Mouse (Mus musculus): ENCODE data around the gene Speg. TPM values are rescaled to one million over a fixed set of nuclear protein-coding genes. Genes with fewer than 3 reads are reported as not detected.
A peak's percentile ranks its signal among the peaks of the same experiment; 100 is the strongest.

The Speg gene
- polyA plus RNA-seq, 1 experiment: 5.7 TPM

DNA sequence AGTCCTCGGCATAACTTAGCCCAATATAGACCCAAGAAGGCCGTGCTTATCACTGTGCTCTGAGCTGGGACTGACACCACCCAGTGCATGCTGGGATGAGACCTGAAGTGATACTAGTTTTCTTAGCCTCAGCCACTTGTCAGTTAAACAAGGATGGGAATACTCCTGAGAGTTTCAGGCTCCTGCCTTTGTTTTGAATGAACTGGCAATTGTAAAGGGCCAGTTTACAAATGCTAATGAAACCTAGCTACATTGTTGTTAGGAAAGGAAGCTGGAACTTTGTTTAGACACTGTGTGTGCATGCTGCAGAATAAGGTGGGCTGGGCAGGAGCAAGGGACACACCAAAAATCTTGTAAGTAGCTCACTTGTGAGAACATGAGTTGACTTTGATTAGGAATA, 5.9 kb downstream of the Speg start:
- H3K4me1 ChIP-seq (ENCODE audit: control insufficient read depth, insufficient read depth, insufficient read length, low read length): no peaks in the 10 kb centered on the region
- H3K4me3 ChIP-seq (ENCODE audit: insufficient read depth, low read depth, low read length): no peak overlapping the region
- H3K27ac ChIP-seq (replicated peaks; ENCODE audit: low read depth, low read length): no peak overlapping the region

DNA sequence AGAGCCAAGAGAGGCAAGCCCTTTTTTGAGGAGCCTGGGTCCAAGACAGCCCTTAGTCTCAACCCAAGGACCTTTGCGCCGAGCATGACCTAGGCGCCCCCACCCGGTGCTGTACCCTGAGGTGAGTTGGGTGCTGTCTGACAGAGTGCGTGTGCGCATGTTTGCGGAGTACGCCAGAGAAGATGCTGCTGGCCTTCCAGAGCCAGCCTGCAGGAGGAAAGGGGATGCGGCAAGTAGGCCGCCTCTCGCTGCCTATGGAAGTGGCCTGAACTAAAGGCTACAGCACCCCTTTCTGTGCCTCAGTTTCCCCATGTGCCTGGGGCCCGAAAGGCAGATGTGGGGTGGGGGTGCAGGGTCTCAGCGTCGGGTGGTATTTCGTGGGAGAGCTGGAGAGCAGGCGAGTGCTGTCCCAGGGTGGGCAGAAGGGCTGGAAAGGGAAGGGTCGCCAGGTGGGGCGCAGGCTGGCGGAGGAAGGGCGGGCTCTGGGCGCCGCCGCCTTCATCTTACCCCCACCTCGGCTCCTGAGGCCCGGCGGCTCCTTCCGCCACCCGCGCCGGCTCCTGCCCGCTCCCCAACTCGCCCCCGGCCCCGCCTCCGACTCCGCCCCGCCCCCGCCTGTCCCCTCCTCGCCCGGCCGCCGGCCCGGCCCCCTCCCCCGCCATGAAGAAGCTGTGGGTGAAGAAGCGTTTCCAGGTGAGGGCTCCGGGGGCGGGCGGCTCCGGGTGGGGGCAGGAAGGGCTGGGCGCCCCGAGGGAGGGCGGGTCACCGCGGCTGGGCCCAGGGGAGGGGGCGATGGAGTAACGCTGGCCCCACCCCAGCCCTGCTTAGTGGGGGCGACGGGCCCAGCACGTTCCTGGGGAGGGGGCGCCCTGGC, 6.6 kb downstream of the Speg start:
- Histone ChIP-seq H3K27ac (replicated peaks; ENCODE audit: low read depth, low read length) (no peak overlapping the region), H3K4me3 (ENCODE audit: insufficient read depth, low read depth, low read length) (peak overlapping the region; percentile 50), H3K4me1 (ENCODE audit: control insufficient read depth, insufficient read depth, insufficient read length, low read length) (no peaks in the 10 kb centered on the region)

DNA sequence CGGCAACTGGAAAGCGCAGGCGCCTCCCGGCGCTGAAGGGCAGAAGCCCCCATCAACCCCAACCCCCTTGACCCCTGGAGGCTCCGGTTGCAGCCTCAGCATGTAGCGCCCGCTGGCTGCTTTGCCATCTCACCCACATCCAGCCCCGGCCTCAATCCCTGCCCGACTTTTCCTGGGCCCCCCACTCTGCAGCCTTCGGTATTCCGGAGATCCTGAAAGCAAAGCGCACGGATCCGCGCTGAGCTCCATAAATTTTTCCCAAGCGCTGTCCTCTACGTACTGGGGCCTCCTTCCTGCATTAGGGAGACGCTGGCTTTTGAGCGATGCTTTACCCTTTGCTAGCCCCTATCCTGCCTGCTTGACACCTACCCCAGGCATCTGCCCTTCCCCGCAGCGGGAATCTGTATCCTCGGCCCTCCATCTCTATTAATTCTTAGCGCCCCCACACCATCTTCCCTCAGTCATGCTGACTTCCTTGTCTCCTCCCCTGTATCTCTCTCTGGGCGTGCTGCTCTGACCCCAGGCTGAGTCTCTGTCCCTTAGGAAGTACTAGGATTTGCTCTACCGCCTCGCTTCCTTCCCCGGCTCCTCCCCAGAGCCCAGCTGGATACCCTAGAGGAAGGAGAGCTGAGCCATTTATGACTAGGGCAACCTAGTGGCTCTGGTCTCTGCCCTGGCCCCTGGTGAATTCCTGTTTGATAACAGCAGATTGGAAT, 7.4 kb downstream of the Speg start:
- Histone ChIP-seq H3K27ac (replicated peaks; ENCODE audit: low read depth, low read length) (no peak overlapping the region; the same call in 1 of the 2 replicates), H3K4me1 (ENCODE audit: control insufficient read depth, insufficient read depth, insufficient read length, low read length) (no peaks in the 10 kb centered on the region), H3K4me3 (ENCODE audit: insufficient read depth, low read depth, low read length) (peak overlapping the region; percentile 50)

DNA sequence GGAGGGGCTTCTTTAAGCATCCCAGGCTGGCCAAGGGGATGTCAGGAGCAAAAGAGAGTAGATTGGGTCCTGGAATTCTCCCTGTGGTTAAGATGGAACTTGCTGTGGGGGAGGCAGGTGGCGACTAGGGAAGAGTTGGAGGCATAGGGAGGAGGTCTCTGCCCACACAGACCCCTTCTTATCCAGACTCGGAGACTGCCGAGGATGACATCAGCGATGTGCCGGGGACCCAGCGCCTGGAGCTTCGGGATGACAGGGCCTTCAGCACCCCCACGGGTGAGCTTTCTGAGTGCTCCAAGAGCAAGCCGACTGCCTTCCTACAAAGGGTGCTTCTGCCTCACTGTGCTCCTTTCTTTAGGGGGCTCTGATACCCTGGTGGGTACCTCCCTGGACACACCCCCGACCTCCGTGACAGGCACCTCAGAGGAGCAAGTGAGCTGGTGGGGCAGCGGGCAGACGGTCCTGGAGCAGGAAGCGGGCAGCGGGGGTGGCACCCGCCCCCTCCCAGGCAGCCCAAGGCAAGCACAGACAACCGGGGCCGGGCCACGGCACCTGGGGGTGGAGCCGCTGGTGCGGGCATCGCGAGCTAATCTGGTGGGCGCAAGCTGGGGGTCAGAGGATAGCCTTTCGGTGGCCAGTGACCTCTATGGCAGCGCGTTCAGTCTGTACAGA, 9.5 kb downstream of the Speg start:
- Histone ChIP-seq H3K4me1 (ENCODE audit: control insufficient read depth, insufficient read depth, insufficient read length, low read length) (no peaks in the 10 kb centered on the region), H3K27ac (replicated peaks; ENCODE audit: low read depth, low read length) (no peak overlapping the region), H3K4me3 (ENCODE audit: insufficient read depth, low read depth, low read length) (no peak overlapping the region)

DNA sequence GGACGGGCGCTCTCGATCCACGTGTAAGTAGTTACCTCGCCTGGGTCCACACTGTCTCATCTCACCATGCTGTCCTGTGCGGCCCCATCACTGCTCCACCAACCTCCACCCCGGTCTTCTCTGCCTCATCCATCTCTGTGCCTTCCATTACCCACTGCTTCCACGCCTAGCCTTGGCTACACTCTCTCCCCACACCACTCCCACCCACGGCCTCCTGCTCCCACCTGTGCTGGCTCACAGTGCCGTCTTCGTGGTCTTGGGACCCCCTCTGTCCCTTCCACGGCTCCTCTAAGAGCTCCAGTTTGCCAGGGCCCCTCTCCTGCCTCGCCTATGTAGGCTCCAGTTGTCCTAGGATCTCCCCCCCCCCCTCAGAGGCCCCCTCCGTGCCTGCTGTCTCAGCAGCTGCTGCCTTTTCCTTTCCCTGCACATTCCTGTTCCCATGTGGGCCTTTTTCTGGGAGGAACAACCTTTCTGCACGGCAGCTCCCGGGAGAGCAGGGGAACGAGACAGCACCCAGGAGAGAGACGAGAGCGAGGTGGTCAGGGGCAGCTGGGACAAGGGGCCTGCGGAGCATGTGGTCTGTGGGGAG, 10.1 kb downstream of the Speg start:
- no peaks in the 10 kb centered on the region for H3K4me1 ChIP-seq (ENCODE audit: control insufficient read depth, insufficient read depth, insufficient read length, low read length)
- H3K27ac ChIP-seq (replicated peaks; ENCODE audit: low read depth, low read length): no peak overlapping the region

DNA sequence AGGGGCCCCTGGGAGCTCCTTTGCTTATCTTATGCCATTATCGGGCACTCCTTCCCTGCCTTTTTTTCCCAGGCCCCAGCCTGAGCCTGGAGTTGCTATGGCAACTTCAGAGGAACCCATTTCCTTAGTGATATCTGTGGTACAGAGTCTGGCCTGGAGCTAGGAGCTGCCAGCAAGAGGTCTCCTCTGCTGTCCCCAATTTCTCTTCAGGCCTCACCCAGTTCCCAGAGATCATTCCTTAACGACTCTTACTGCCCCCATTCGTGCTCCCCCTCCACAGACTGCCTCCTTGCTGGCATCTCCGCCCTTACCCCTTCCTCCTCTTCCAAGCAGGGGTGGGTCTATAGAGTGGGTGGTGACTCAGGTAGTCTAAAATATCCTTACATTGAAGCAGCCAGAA, 11.1 kb downstream of the Speg start:
- Histone ChIP-seq H3K4me1 (ENCODE audit: control insufficient read depth, insufficient read depth, insufficient read length, low read length) (no peaks in the 10 kb centered on the region), H3K27ac (replicated peaks; ENCODE audit: low read depth, low read length) (no peak overlapping the region), H3K4me3 (ENCODE audit: insufficient read depth, low read depth, low read length) (no peak overlapping the region)

More for the DNA sequence above, 10.1 kb downstream of the Speg start:
- H3K4me3 ChIP-seq (ENCODE audit: insufficient read depth, low read depth, low read length): no peak overlapping the region

DNA sequence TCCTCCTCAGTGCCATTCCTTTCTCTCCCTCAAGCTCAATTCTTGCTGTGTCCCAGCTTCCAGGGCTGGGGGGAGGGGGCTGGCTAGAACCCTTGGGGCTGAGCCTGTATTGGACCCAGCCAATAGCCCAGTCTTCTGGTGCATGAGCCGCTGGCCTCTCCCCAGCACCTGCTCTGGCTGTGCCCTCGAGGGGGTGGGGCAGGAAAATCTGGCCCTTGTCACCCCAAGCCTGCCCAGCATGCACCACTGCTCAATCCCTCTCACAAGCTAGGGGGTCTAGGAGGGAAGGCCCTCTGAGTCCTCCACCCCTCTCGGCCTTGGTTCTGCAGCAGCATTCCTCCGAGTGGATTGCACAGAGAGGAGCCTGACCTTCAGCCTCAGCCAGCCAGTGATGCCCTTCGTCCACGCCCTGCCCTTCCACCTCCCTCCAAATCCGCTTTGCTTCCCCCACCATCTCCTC, 12.4 kb downstream of the Speg start:
- no peaks in the 10 kb centered on the region for H3K4me1 ChIP-seq (ENCODE audit: control insufficient read depth, insufficient read depth, insufficient read length, low read length)

DNA sequence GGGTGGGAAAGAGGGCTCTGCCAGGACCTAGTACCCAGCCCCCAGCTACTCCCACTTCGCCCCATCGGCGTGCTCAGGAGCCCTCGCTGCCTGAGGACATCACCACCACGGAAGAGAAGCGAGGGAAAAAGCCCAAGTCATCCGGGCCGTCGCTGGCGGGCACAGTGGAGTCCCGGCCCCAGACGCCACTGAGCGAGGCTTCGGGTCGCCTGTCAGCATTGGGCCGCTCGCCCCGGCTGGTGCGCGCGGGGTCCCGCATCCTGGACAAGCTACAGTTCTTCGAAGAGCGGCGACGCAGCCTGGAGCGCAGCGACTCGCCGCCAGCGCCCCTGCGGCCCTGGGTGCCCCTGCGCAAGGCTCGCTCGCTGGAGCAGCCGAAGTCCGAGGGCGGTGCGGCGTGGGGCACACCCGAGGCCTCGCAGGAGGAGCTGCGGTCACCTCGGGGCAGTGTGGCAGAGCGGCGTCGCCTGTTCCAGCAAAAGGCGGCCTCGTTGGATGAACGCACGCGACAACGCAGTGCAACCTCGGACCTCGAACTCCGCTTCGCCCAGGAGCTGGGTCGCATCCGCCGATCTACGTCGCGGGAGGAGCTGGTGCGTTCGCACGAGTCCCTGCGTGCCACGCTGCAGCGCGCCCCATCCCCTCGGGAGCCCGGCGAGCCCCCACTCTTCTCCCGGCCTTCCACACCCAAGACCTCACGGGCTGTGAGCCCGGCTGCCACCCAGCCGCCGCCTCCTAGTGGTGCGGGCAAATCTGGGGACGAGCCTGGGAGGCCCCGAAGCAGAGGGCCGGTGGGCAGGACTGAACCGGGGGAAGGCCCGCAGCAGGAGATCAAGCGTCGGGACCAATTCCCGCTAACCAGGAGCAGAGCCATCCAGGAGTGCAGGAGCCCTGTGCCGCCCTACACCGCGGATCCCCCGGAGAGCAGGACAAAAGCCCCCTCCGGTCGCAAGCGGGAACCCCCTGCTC, 13.1 kb downstream of the Speg start:
- Histone ChIP-seq H3K4me3 (ENCODE audit: insufficient read depth, low read depth, low read length) (no peak overlapping the region), H3K27ac (replicated peaks; ENCODE audit: low read depth, low read length) (no peak overlapping the region), H3K4me1 (ENCODE audit: control insufficient read depth, insufficient read depth, insufficient read length, low read length) (no peaks in the 10 kb centered on the region)

More for the DNA sequence above, 12.4 kb downstream of the Speg start:
- H3K27ac ChIP-seq (replicated peaks; ENCODE audit: low read depth, low read length): no peak overlapping the region
- H3K4me3 ChIP-seq (ENCODE audit: insufficient read depth, low read depth, low read length): no peak overlapping the region

DNA sequence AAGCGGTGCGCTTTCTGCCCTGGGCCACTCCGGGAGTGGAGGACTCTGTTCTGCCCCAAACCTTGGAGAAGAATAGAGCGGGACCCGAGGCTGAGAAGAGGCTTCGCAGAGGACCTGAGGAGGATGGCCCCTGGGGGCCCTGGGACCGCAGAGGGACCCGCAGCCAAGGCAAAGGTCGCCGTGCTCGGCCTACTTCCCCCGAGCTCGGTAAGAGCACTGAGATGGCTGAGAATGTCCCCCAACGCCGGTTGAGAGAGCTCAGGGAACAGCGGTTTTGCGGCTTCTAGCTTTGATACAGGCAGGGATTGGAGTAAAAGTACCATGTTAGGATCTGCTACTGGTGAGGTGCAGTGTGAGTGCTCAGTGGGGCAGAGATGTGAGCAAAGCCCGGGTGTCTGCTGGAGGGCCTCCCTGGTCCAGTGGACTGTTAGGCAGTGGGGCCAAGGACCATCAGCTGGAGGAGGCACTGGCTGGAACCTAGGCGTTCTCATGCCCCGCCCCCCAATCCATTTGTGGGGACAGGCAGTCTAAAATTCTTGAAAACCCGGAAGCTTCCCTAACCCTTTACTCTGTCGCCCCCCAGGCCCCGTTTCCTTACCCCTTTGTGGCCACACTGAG, 13.9 kb downstream of the Speg start:
- Histone ChIP-seq H3K27ac (replicated peaks; ENCODE audit: low read depth, low read length) (no peak overlapping the region), H3K4me3 (ENCODE audit: insufficient read depth, low read depth, low read length) (no peak overlapping the region), H3K4me1 (ENCODE audit: control insufficient read depth, insufficient read depth, insufficient read length, low read length) (no peaks in the 10 kb centered on the region)

DNA sequence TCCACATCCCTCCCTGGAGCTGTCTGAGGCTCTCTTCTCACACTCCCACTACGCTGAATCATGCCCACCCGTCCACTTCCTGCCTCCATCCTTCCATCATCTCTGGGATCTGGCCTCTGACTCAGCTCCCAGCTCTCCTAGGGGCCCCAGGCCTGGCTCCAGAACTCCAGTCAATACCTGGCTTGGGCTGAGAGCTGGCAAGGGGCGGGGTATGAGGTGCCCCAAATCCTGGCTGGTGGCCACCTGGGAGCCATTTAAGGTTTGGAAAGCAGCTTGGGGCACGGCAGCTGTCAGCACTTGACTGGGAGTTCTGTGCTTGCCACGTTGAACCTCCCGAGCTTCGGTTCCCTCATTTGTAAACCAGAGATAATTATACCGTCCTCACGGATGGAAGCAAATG, 18.0 kb downstream of the Speg start:
- no peaks in the 10 kb centered on the region for H3K4me1 ChIP-seq (ENCODE audit: control insufficient read depth, insufficient read depth, insufficient read length, low read length)
- H3K4me3 ChIP-seq (ENCODE audit: insufficient read depth, low read depth, low read length): no peak overlapping the region
- no peak overlapping the region for H3K27ac ChIP-seq (replicated peaks; ENCODE audit: low read depth, low read length)

DNA sequence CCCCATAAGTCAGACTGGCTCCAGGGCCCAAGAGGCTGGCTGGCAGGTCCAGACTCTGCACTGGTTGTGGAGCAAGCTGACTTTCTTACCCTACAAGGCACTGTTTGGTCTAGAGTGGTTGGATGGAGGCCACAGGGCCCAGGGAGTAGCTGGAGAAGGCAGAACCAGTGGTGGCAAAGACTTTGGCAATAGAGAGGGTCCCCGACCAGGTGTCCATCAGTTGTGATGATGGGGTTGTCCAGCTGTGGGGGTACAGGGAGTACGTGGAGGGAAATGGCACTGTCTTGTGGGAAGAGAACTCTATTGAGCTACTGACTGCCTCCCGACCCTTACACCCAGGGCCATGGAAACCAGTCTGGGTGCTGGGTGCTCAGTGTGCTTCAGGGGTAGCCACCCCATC, 18.7 kb downstream of the Speg start:
- no peak overlapping the region for H3K4me3 ChIP-seq (ENCODE audit: insufficient read depth, low read depth, low read length)
- H3K27ac ChIP-seq (replicated peaks; ENCODE audit: low read depth, low read length): no peak overlapping the region
- no peaks in the 10 kb centered on the region for H3K4me1 ChIP-seq (ENCODE audit: control insufficient read depth, insufficient read depth, insufficient read length, low read length)

DNA sequence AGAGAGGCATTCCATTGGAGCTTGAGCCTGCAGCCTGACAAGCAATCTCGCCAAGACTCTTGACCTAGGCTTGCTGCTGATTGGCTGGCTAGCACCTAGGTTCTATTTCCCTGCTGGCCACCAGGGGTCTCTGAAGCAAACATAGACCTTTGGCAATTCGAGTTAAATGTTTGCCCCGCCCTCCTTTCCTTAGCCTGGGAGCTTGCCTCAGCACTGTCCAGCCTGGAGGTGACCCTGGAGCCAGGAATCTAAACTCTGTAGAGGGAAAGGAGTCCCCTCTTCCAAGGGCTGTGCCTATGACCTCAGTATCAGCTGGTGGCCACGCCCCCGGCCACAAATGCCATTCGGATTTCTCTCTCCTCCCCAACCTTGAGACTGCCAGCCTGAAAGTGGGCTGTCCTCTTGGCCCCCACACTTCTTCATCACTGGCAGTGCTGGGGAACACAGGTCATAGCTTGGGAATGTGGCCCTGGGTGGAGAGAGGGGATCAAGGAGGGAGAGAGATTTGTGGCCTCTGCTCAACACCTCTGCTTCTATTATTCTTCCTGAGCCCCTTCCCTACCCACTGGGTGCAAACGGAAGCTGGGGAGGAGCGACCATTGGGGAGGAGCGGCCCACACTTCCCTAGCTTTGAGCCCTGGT, 23.8 kb downstream of the Speg start:
- H3K27ac ChIP-seq (replicated peaks; ENCODE audit: low read depth, low read length): peak overlapping the region; percentile 2; the same call in 1 of the 2 replicates
- H3K4me3 ChIP-seq (ENCODE audit: insufficient read depth, low read depth, low read length): no peak overlapping the region
- H3K4me1 ChIP-seq (ENCODE audit: control insufficient read depth, insufficient read depth, insufficient read length, low read length): peaks cover 7% of the 10 kb centered on the region

DNA sequence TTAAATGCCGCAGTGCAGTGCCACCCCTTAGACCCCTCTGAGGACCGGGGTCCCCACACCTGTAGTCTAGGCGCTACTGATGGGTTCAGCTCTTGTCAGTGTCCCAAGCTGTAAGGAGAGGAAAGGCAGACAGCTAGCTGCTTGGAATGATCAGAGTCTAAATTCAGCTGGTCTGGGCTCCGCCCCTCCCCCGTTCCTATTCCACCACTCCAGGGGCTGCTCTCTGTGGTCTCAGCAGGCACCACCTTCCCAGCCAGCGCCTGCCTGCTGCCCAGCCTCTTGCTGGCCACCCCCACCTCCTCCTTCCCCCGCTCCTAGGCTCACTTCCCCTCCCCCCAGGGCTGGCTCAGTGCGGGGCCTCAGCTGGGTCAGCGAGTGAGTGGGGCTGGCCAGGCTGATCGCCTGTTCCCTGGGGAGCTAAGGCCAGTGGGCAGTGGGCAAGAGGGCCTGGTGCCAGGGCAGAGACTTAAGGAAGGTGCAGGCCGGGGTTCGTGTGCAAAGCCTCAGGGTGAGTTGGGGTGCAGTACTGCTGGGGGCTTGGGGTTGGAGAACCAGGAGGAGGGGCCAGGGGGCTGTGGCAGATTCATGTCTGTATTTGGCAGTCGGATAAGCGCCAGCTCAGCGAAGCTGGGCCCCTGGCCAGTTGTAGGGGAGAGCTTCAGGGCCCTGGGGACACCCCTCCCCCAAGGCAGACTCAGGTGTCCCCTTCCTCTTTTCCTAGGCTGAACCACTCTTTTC, 24.8 kb downstream of the Speg start:
- peaks cover 7% of the 10 kb centered on the region for H3K4me1 ChIP-seq (ENCODE audit: control insufficient read depth, insufficient read depth, insufficient read length, low read length)
- no peak overlapping the region for H3K27ac ChIP-seq (replicated peaks; ENCODE audit: low read depth, low read length)
- no peak overlapping the region for H3K4me3 ChIP-seq (ENCODE audit: insufficient read depth, low read depth, low read length)

All from brown adipose tissue, adult 24 weeks (tissue).